Mouse (Mus musculus): ENCODE measurements around the gene Tbc1d5.

- TF ChIP-seq CTCF (IDR thresholded peaks at IDR 0.05; ENCODE audit: borderline replicate concordance, control insufficient read depth, extremely low read depth, insufficient read depth, low read length, poor library complexity) (no peak), POLR2A (IDR thresholded peaks at IDR 0.05; ENCODE audit: control insufficient read depth, extremely low read depth, insufficient read depth, low read length, poor library complexity) (no peak)
Measured at GRCm38 (mm10) chr17:50851382-50851781, 327.8 kb downstream of the Tbc1d5 start.

Data from thymus, adult 2 months (tissue).